Mouse (Mus musculus) liver, adult 2 months (tissue): ENCODE data around the gene Insig2.

ENCODE experiments used
- CTCF ChIP-seq: fragments of 200-500 bp; IDR thresholded peaks from 2 replicates; pipeline ENCODE4 v1.5.1; 2011; ENCODE audit warnings: low read depth, low read length, control low read depth
- POLR2A ChIP-seq: fragments of 200-500 bp; IDR thresholded peaks from 2 replicates; pipeline ENCODE4 v1.6.1; 2011; ENCODE audit warnings: low read length, control low read depth; ENCODE audit not compliant: insufficient read depth; ENCODE audit errors: extremely low read depth

DNA sequence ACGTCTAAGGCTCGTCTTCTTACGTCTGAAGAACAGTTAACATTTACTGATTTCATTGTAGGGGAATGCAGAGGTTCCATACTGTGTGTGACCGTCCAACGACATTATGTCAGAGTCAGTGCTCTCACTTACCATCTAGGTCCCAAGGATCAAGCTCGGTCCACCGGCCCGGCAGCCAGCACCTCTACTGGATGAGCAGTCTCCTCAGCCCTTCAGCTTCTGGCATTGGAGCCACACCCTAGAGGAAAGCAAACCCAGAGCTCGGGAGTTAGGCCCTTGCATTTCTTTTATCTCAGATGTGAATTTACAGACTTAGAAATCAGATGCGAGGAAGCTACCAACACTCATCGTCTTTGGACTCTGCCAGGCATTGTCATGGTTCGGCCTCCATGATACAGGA is 27.3 kb upstream of the Insig2 start:
- TF ChIP-seq CTCF (no peak), POLR2A (no peak)
